Mouse (Mus musculus) spleen, embryonic (tissue): ENCODE results near the gene Olfr180.

ENCODE experiments used
- CTCF ChIA-PET: fragments of 350-600 bp; sonication (Branson Sonifier 250); formaldehyde crosslinking; loops from one replicate; lab custom pipeline; 2022; lab: Charles Lee

The Olfr180 gene

GRCm38 (mm10) chr16:58929292-58929691 lies at the start of gene Olfr180:
Gene Olfr180 (minus strand): TSS chr16:58929392.
- CTCF ChIA-PET = no interaction called here

GRCm38 (mm10) chr16:58928655-58929054 lies 537 bp downstream of the Olfr180 start, which contains the start of gene Olfr181:
Gene Olfr181 (minus strand): TSS chr16:58928755.
- CTCF ChIA-PET = no interaction called here

- CTCF ChIA-PET = no interaction called here
Observed at GRCm38 (mm10) chr16:58891963-58892362, 37.2 kb downstream of the Olfr180 start, which contains the start of gene Olfr178. Gene Olfr178 (minus strand): TSS chr16:58892063.

- CTCF ChIA-PET = no interaction called here
Observed at GRCm38 (mm10) chr16:58884416-58884815, 44.8 kb downstream of the Olfr180 start.

GRCm38 (mm10) chr16:58874668-58875067 lies 54.5 kb downstream of the Olfr180 start, which contains the start of gene Olfr177:
Gene Olfr177 (minus strand): TSS chr16:58874768.
- CTCF ChIA-PET = no interaction called here
